Mouse (Mus musculus) hindbrain, postnatal 0 days (tissue): Measurements from ENCODE around the gene Gm20425. TPM values are rescaled to one million over a fixed set of nuclear protein-coding genes. Genes with fewer than 3 reads are reported as not detected.
"Not testable (repeated sequence)": the region's sequence is repeated elsewhere in the genome, so short reads cannot be mapped to it uniquely, and the experiment has no call there.

Experiments
- ATAC-seq: fragments of 200-750 bp; cut with Nextera tagmentation; 2 replicates; pipeline ENCODE4 v1.8.0; 2017; ENCODE audit warnings: mild to moderate bottlenecking, moderate TSS enrichment, moderate library complexity
- DNase-seq: peaks from one replicate; pipeline ENCODE4 v3.0.0-alpha.2; 2015; ENCODE audit warnings: low spot score
- H3K27ac ChIP-seq: fragments of 300-500 bp; sonication (generic); 2 replicates; pipeline ENCODE4 v1.5.1; 2014; ENCODE audit warnings: mild to moderate bottlenecking
- H3K27me3 ChIP-seq: fragments of 300-500 bp; sonication (generic); 2 replicates; pipeline ENCODE4 v1.6.1; 2014; ENCODE audit warnings: low read length, mixed read lengths; ENCODE audit not compliant: insufficient read depth
- H3K36me3 ChIP-seq: fragments of 300-500 bp; sonication (generic); 2 replicates; pipeline ENCODE4 v1.6.1; 2014; ENCODE audit warnings: low read length, mixed read lengths; ENCODE audit not compliant: insufficient read depth
- H3K4me1 ChIP-seq: fragments of 300-500 bp; sonication (generic); 2 replicates; pipeline ENCODE4 v1.6.1; 2014; ENCODE audit warnings: antibody characterized with exemption, low read length, mixed read lengths; ENCODE audit not compliant: insufficient read depth
- H3K4me2 ChIP-seq: fragments of 300-500 bp; sonication (generic); 2 replicates; pipeline ENCODE4 v1.6.1; 2014; ENCODE audit warnings: low read depth, mild to moderate bottlenecking, low read length, moderate library complexity, mixed read lengths
- H3K4me3 ChIP-seq: fragments of 300-500 bp; sonication (generic); 2 replicates; pipeline ENCODE4 v1.5.1; 2014; ENCODE audit warnings: low read length
- H3K9ac ChIP-seq: fragments of 300-500 bp; sonication (generic); replicated peaks from 2 replicates; pipeline ENCODE4 v1.6.1; 2014; ENCODE audit warnings: mild to moderate bottlenecking, low read length, moderate library complexity, mixed read lengths
- H3K9me3 ChIP-seq: fragments of 300-500 bp; sonication (generic); 2 replicates; pipeline ENCODE4 v1.6.1; 2016; ENCODE audit warnings: low read length, mixed read lengths
- CTCF ChIP-seq: IDR thresholded peaks from 2 replicates; pipeline ENCODE4 v1.5.1; 2016; ENCODE audit warnings: antibody characterized with exemption, control low read depth, low read depth
- WGBS: fragments of 180-500 bp; shearing (Covaris S2); extraction: QIAGEN DNeasy Blood & Tissue Kit; methylation state at CpG from one replicate; pipeline ENCODE4 v1.1.7; 2014; 5-methylcytosine and 5-hydroxymethylcytosine counted together
- polyA plus RNA-seq: library from polyadenylated mRNA; unstranded; fragments of >200 nt; fragmentation: Nextera tagmentation; extraction: Ambion mirVana; gene quantifications from 2 replicates; pipeline ENCODE4 v1.2.1, GENCODE M21; 2015
- total RNA-seq: library from RNA; depleted of rRNA; stranded (reverse); fragments of >200 nt; gene quantifications from 2 replicates; pipeline ENCODE4 v1.2.3, GENCODE M21; 2014

Gene Gm20425
- total and polyA plus RNA-seq, 2 experiments from 2014 or later: 0.99 to 5.2 TPM

- Histone ChIP-seq H3K27me3 (no peaks in the 10 kb centered on the region), H3K9me3 (no peaks in the 10 kb centered on the region), H3K4me3 (no peak overlapping the region), H3K27ac (no peak overlapping the region), H3K4me2 (no peak overlapping the region), H3K4me1 (peaks cover 6% of the 10 kb centered on the region; the same call in 1 of the 2 replicates), H3K9ac (no peak overlapping the region), H3K36me3 (peaks cover 64% of the 10 kb centered on the region)
- no peak for ATAC-seq
- WGBS: 58% methylated on average over 15 of the region's 15 CpGs
- peak; percentile 30 for DNase-seq
- TF ChIP-seq CTCF: no peak
Observed at GRCm38 (mm10) chr9:103163806-103164205, 66.3 kb downstream of the Gm20425 start.

DNA sequence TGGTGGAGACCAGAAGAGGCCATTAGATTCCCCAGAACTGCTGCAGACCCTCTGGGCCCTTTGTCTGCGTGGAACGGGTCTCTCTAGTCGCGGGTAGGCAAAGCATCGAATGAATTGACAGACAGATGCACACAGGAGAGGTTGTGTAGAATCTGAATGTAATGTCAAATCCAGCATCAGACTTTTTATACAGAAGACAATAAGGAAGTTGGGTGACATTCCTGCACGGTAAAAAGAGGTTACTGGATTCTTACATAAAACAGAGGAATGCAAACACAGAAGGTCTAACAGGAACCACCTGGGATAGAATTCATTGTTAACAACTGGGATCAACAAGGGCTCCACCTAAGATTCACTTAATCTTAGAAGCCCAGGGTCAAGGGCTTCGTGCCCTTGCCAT lies 74.9 kb downstream of the Gm20425 start:
- ATAC-seq: not testable (repeated sequence)
- peaks cover 12% of the 10 kb centered on the region; the same call in 1 of the 2 replicates for H3K36me3 ChIP-seq
- 77% methylated on average over 7 of the region's 7 CpGs for WGBS

DNA sequence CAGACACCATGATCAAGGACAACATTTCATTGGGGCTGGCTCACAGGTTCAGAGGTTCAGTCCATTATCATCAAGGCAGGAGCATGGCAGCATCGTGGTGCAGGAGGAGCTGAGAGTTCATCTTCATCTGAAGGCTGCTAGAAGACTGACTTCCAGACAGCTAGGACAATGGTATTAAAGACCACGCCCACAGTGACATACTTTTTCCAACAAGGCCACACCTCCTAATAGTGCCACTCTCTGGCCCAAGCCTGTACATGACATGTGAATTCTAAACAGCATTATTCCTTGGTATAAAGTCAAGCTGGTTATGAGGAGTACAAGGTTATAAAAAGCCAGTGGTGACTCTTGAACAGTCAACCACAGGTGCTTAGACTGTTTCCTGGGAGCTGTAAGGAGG lies 75.5 kb downstream of the Gm20425 start:
- no peak for ATAC-seq
- no peak overlapping the region for H3K4me2 ChIP-seq
- no peak overlapping the region for H3K4me3 ChIP-seq
- TF ChIP-seq CTCF: no peak
- peaks cover 8% of the 10 kb centered on the region; the same call in 1 of the 2 replicates for H3K36me3 ChIP-seq
- 0 out of 2 replicates have a peak overlapping the region, but pooled peaks have one; percentile 65 for H3K27ac ChIP-seq
- H3K9me3 ChIP-seq: no peaks in the 10 kb centered on the region
- H3K27me3 ChIP-seq: no peaks in the 10 kb centered on the region
- H3K9ac ChIP-seq: no peak overlapping the region
- 85% methylated on average over 2 of the region's 2 CpGs for WGBS
- no peak for DNase-seq
- H3K4me1 ChIP-seq: peaks cover 7% of the 10 kb centered on the region; the same call in 1 of the 2 replicates

More for the DNA sequence above, 74.9 kb downstream of the Gm20425 start:
- not testable (repeated sequence) for H3K9me3 ChIP-seq, H3K27ac ChIP-seq, DNase-seq, H3K9ac ChIP-seq, H3K4me2 ChIP-seq, H3K4me3 ChIP-seq, H3K4me1 ChIP-seq, H3K27me3 ChIP-seq

DNA sequence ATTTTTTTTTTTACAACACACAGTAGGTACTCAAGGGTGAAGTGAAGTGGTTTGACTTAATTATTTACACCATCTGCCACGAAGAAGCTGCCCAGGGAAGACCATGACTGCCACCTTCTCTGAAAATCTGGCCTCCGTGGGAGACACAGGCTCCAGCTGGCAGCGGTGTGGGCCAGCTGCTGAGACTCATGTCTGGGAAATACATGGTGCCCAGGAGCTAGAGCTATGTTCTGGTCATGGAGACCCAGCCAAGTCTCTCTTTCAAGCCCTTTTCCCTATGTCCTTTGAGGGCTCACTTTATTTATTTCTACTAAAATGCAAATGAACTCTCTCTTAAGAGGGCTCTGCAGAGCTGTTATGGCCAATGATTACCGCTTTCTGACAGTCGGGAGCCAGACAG lies 76.8 kb downstream of the Gm20425 start:
- no peak overlapping the region for H3K4me2 ChIP-seq
- DNase-seq (peak; percentile 75), ATAC-seq (peak; percentile 76)
- H3K27me3 ChIP-seq: no peaks in the 10 kb centered on the region
- TF ChIP-seq CTCF: no peak
- peaks cover 7% of the 10 kb centered on the region; the same call in 1 of the 2 replicates for H3K4me1 ChIP-seq
- peak overlapping the region; percentile 65 for H3K27ac ChIP-seq
- no peak overlapping the region for H3K9ac ChIP-seq
- no peaks in the 10 kb centered on the region for H3K9me3 ChIP-seq
- 31% methylated on average over 5 of the region's 5 CpGs for WGBS
- H3K4me3 ChIP-seq: no peak overlapping the region
- no peaks in the 10 kb centered on the region; the same call in 1 of the 2 replicates for H3K36me3 ChIP-seq

GRCm38 (mm10) chr9:103149074-103149799 lies 80.9 kb downstream of the Gm20425 start:
- Histone ChIP-seq H3K27me3 (no peaks in the 10 kb centered on the region), H3K27ac (0 out of 2 replicates have a peak overlapping the region, but pooled peaks have one; percentile 7), H3K4me1 (peaks cover 32% of the 10 kb centered on the region), H3K9ac (no peak overlapping the region), H3K4me3 (no peak overlapping the region), H3K9me3 (no peaks in the 10 kb centered on the region), H3K36me3 (no peaks in the 10 kb centered on the region), H3K4me2 (no peak overlapping the region)
- ATAC-seq (no peak), DNase-seq (no peak)
- TF ChIP-seq CTCF: no peak
- 80% methylated on average over 12 of the region's 12 CpGs for WGBS

GRCm38 (mm10) chr9:103147103-103147502 lies 83.0 kb downstream of the Gm20425 start:
- H3K4me3 ChIP-seq: no peak overlapping the region
- no peaks in the 10 kb centered on the region for H3K9me3 ChIP-seq
- 0 out of 2 replicates have a peak, but pooled peaks cover 7% of the 10 kb centered on the region for H3K36me3 ChIP-seq
- no peak overlapping the region for H3K9ac ChIP-seq
- H3K27me3 ChIP-seq: no peaks in the 10 kb centered on the region
- ATAC-seq: peak; percentile 52
- peaks cover 24% of the 10 kb centered on the region for H3K4me1 ChIP-seq
- H3K4me2 ChIP-seq: peak overlapping the region; percentile 38
- TF ChIP-seq CTCF: no peak
- WGBS: 21% methylated on average over 13 of the region's 13 CpGs
- DNase-seq: no peak
- peak overlapping the region; percentile 70 for H3K27ac ChIP-seq

- Histone ChIP-seq H3K4me2 (peak overlapping the region; percentile 38), H3K4me3 (no peak overlapping the region), H3K36me3 (0 out of 2 replicates have a peak, but pooled peaks cover 7% of the 10 kb centered on the region), H3K27me3 (no peaks in the 10 kb centered on the region), H3K27ac (peak overlapping the region; percentile 70), H3K9ac (no peak overlapping the region), H3K4me1 (peaks cover 24% of the 10 kb centered on the region), H3K9me3 (no peaks in the 10 kb centered on the region)
- ATAC-seq (peak; percentile 79), DNase-seq (peak; percentile 77)
- TF ChIP-seq CTCF: no peak
- WGBS: 12% methylated on average over 9 of the region's 9 CpGs
Observed at GRCm38 (mm10) chr9:103146703-103147102, 83.4 kb downstream of the Gm20425 start.
